Mouse (Mus musculus) fat pad, adult 2 months (tissue): ENCODE measurements around the gene Asb17.
"Not testable (repeated sequence)": the region's sequence is repeated elsewhere in the genome, so short reads cannot be mapped to it uniquely, and the experiment has no call there.

Experiments
- DNase-seq: peaks from one replicate; pipeline ENCODE4 v3.0.0-alpha.2; 2011; ENCODE audit warnings: low read depth, low spot score; ENCODE audit errors: extremely low read depth

Asb17 gene

DNA sequence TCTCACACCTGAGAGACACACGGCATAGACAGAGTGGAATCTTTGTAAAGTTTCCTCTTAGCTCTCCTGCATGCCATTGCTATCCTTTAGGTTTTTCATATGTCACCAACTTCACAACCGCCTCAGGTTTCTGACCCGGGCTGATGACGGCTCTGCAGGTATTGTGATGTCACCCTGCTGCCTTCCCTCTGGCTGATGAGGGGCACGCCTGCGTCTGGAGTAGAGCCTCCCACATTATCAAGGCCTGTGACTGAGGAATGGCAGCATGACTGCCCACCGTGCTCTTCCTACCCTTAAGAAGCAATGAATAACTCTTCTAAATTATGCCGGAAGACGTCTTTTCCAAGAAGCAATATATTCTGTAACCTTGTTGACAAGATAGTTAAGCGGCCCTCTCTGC lies at the start of gene Asb17:
TSS of gene Asb17 (plus strand) at position 180 of the 400 bp plus-strand sequence.
- DNase-seq, result no peak

DNA sequence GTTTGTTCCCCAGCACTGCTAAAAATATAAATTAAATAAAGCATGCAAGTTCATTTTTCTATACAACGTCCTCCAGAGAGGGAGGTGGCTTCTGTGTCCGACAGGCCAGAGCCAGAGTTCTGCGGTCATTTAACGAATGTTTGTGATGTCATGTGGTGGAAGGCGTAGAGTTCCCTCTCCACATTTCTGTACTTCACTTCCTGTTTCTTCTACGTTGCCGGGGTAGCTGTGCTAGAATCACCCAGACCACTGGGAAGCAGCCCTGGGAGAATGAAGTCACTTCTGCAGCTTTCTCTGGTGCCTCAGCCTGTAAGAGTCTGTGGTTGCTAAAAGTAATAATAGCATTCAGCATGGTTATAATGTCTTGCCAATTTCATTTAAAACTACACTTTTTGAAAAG lies 46.4 kb upstream of the Asb17 start:
- no peak for DNase-seq

DNA sequence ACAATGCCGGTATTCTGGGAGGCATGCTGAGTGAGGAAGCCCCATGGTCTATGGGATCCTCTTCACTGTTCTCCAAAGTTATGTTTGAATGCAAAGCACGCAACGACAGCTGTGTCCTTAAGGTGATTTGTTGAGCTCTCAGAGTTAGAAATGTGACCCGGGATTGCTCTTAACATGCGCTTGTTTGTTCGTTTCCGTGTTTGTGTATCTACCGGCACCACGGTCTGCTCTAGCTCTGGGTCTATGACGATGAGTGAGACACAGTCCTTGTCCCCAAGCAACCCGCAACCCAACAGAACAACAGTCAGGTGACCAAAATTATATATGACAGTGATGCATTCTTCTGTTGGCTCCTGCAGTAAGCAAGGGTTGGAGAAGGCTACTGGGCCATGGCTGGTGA lies 44.4 kb upstream of the Asb17 start:
- no peak for DNase-seq

DNA sequence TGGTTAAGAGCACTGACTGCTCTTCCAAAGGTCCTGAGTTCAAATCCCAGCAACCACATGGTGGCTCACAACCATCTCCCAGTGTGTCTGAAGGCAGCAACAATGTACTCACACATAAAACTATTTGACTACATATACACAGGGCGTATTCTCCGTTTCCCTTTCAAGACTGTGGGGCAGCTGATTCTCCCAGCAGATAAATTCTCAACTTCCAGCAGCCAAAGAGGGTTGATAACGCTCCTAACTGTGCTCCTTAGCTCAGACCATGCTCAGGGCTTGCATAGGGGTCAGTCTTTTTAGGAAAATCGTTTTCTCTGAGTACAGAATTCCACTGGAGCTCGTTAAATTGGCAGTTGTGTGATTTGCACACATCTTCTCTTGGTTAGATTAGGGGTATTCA lies 43.3 kb upstream of the Asb17 start:
- no peak for DNase-seq

DNA sequence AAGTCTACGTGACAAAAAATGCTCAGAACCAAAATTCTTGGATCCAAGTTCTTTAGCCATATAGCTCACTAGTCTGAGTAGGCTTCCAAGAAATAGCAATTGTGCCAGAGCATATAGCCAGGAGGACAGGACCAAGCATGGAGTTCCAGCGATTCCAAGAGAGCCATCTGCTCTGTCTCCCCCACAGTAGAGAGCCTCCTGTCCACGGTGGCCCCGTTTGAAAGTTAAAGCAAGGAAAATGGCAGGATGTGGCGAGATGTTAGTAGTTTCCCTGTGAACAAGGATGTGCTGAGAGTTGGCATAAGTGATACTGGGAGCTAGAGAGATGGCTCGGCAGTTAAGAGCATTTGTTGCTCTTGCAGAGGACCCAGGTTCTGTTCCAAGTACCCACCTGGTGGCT lies 42.5 kb upstream of the Asb17 start:
- DNase-seq, result no peak

DNA sequence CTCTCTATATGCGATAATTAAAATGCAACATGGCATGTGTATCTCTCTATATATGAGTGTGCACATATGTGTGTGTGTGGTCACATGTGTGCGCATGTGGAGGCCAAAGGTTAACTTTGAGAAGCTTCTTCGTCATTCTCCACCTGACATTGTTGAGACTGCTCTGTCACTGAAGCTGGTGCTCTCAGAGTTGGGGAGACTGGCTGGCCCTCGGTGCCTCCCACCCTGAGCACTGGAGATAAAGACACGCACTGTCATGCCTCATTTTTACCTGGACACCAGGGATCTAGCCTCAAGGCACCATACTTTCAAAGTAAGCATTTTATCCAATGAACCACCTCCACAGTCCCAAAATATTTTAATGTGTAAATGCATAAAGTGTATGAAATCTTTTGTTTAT lies 41.4 kb upstream of the Asb17 start:
- DNase-seq, result no peak

DNA sequence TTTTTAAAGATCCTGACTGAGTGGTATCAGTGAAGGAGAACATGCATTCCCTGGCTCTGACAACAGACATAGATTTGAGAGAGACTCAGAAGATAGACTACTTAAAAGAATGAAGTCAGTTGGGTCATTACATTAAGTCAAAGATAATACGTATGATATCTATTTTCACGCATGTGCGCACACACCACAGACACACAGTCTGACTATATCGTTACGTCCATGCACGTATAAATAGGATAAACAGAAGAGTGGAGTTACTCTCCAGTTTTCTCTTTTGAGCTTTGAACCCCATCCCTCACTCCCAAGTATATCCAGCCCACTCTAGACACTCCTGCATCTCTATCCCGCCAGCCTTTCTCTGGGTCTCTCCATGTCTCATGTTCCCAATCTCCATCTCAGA lies 40.0 kb upstream of the Asb17 start:
- no peak for DNase-seq

DNA sequence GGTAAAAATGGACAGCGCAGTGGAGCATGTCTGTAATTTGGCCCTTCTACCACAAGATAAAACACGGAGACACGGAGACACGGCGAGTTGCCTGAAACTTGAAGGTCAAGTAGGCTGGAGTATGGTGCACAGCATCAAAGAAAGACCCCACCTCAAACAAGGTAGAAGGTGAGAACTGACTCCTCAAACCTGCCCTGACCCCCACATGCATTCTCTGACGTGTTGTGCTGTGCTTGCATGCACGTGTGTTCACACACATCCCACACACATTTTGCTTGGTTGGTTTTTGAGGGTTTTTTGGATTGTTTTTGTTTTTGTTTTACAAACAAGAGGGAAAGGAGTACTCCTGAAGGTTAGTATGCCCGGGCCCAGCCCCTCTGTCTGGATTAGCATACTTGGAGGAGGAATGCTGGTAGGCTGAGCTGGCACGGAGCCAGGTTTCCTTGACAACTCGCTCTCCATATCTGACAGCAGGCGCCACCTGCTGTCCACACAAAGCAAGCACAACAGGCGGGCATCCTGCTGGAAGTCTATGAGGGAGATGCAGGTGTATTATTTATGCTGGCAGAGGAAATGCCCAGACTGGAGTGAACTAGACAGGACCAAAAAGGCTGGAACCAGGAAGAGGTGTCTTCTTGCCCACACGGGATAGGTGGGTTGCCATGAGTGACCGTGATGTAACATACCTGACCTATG lies 37.8 kb upstream of the Asb17 start:
- no peak for DNase-seq

DNA sequence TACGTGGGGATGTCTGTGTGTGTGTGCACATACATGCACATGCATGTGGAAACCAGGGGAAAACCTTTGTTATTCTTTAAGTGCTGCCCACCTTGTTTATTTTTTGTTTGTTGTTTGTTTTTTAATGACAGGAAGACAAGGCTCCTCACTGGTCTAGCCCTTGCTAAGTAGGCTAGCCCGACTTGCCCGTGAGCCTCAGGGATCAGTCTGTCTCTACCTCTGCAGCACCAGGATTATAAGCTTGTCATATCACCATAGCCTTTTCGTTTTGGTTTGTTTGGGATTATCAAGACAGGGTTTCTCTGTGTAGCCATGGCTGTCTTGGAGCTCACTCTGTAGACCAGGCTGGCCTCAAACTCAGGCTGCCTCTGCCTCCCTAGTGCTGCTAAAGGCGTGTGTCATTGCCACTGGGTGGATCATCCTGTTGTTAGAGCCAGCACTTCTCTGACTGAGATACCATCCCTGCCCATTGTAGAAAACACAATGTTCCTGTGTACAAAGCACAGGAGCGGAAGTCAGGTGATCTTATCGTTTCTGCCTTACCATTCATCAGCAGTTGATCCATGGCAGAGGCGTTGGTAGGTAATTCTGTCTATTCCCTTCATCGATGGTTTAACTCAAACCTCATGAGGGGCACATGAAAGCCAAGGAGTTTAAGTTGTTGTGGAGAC lies 37.1 kb upstream of the Asb17 start:
- no peak for DNase-seq

DNA sequence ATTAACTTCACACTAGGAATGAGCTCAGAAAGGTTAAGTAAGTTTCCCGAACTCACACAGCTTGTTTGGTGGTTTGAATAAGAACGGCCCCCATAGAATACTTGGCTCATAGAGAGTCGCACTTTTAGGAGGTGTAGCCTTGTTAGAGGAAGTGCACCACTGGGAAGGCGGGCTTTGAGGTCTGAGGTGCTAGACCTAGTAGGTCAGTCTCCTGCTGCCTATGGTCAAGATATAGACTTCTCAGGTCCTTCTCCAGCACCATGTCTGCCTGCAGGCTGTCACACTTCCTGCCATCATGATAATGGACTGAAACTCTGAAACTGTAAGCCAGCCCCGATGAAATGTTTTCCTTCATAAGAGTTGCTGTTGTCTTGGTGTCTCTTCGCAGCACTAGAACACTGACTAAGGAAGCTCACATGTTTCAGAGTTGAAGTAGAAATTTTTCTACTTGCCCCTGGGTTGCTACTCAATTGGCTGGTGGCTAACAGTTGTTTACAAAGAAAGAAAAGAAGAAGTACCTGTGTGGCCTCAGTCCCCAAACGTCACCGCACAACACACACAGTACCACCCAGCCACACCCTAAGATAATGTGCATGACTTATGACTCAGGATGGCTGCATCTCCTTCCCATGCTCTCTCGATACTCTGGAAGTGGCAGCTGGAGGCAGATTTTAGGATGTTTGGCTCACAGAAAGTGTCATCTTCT lies 36.4 kb upstream of the Asb17 start:
- no peak for DNase-seq

DNA sequence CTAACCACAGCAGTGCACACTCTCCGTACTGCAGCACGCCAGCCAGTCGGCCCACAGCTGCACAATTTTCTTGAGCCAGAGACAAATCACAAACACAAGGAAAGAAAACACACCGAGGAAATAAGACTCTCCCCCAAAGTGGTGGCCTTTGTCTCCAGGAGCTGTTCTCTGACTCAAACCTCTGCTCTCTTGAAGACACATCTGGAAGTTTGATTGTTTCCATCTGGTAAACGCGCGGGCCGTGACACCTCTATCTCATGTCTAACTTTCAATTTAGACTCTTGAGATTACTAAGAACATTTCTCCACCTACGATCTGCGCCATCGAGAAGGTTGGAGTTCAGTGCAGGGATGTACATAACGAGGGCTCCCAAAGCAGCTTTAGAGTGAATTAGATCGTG lies 35.6 kb upstream of the Asb17 start:
- no peak for DNase-seq

DNA sequence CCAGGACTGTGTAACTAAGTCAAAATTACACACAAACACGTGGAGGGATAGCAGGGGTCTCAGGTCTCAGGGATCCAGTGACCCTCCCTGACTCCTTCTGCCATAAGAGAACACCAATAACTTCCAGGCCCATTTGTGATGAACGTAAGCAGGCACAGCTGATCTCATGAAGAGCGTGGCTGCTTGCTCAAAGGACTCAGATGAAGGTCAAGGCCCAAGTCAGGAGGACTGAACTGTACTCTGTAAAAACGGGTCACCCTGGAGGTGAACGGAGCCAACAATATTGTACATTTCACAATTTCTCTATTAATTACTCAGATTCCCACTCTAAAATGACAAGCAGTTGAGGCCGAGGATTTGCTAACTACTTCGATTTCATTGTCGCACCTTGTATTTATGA lies 30.0 kb upstream of the Asb17 start:
- no peak for DNase-seq

DNA sequence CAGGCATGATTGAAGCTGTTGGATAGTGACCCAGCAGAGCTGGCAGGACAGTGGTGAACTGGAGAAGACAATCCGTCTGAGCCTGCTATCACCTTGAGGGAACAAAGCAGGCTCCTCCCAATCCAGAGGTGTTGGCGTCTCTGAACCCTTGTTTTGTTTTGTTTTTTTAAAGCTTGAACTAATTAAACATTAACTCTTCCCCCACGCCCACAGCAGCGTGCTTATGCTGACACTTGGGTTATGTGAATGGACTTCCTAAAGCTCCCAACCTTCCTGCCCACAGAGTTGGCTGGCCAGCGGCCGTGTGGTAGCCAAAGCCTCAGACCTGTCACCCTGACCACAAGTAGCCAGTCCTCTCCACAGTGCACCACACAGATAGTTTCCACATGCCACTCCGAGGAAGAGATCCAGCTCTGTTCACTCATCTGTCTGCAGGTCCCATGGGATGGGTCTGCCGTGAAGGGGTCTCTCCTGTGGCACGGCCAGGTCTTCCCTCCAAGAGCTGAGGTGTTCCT lies 26.6 kb upstream of the Asb17 start:
- no peak for DNase-seq

DNA sequence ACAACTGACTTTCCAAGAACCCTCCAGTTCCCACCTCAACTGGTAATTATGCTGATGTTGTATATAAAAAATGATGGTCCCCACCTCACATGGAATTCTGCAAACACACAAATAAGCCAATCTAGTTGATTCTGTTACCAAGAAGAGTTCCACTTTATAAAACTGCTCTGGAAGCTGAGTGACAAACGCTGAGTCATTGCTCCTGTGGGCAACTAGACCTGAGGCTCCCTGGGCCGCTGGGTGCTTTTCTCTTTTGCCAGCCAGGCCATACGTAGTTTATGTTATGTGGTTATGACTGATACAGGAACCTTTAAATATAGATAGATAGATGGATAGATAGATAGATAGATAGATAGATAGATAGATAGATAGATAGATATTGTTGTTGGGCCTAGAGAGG lies 25.3 kb upstream of the Asb17 start:
- no peak for DNase-seq

DNA sequence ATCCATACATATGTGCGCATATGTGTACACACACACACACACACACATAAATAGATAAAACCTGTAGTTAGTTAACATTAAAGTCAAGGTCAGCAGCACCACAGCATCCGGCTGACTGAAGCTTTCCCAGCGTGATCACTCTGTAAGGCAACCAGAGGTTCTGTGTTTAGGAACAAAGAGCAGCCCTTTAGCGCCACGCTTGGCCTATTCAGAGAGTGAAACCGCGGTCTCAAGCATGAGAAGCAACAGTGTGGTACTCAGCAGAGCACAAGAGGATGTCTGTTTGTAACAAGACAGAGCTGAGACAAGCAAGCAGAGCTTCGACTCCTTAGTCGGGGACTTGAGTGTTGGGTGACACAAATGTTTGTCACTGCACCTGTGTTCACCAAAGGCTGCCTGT lies 24.6 kb upstream of the Asb17 start:
- no peak for DNase-seq

DNA sequence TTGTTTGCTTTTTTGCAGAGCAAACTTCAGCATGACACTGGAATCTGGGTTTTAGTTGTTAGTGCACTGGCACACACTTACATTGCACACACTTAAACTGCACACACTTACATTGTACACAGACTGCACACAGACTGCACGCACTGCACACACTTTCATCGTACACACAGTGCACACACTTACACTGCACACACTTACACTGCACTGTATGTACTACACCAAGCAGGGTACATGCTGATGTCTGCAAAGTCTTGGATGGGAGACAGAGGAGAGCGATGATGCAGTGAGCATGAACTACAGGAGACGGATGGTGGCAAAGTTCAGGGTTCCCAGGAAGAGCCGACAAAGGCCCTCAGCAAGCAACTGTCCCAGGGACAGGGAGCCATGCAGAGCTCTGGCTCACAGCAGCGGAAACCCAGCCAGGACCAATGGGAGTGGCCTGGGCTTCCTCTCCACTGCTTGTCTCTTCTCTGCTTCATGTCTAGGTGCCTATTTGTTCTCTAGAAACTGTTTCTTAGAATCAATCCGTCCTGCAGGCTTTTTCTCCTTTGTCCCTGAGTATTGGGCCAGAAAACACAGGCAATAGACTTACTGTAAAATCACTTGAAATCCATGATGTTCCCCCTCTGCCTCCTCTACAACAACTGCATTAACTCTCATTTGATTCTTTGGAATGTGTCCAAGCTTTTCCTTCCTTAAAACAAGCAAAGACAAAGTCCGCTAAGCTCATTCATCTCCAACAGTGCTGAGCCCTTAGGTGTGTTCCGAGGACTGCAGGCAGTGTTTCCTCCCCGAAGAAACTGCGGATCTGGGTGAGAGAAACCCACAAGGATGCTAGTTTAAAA lies 20.1 kb upstream of the Asb17 start:
- no peak for DNase-seq

DNA sequence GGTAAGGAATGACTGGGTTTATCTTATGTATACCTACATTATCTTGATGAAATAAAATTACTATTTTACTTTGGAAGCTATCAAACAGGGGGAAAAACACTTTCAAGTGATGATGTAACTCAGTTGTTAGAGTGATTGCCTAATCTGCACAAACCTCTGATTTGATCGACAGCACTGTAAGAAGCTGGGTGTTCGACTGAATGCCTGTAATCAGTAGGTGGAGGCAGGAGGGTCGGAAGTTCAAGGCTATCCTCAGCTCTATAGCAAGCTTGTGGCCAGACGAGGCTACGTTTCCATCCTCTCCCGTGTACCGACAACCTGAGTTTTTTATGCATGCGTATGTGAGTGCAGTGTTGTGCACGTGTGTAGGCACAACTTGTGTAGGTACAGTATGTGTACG lies 18.8 kb upstream of the Asb17 start:
- no peak for DNase-seq

DNA sequence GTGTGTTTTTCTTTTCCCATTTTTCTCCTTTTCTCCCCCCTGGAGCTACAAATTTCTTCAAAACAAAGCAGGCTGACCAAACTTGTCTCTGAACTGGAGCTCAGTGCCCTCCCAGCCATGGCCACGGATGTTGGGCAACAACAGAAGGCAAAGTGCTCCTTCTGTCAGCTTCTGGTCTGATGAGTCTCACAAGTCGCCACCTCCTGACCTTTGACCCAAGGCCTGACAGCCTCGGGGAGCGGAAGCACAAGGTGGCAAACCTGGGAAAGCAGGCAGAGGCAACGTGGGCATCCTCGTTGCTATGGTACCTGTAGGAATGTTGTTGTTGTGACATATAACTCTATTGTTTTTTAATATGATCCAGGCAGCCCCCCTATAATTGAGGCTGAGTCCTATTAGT lies 17.4 kb upstream of the Asb17 start:
- no peak for DNase-seq

DNA sequence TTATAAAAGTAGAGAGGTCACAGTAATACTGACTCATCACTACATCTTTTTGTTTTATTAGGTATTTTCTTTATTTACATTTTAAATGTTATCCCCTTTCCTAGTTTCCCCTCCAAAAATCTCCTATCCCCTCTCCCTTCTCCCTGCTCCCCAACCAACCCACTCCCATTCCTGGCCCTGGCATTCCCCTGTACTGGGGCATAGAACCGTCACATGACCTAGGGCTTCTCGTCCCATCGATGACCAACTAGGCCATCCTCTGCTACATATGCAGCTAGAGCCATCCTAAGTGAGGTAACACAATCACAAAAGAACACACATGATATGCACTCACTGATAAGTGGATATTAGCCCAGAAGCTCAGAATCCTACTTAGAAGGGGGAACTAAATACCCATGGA lies 14.2 kb upstream of the Asb17 start:
- DNase-seq, result not testable (repeated sequence)

DNA sequence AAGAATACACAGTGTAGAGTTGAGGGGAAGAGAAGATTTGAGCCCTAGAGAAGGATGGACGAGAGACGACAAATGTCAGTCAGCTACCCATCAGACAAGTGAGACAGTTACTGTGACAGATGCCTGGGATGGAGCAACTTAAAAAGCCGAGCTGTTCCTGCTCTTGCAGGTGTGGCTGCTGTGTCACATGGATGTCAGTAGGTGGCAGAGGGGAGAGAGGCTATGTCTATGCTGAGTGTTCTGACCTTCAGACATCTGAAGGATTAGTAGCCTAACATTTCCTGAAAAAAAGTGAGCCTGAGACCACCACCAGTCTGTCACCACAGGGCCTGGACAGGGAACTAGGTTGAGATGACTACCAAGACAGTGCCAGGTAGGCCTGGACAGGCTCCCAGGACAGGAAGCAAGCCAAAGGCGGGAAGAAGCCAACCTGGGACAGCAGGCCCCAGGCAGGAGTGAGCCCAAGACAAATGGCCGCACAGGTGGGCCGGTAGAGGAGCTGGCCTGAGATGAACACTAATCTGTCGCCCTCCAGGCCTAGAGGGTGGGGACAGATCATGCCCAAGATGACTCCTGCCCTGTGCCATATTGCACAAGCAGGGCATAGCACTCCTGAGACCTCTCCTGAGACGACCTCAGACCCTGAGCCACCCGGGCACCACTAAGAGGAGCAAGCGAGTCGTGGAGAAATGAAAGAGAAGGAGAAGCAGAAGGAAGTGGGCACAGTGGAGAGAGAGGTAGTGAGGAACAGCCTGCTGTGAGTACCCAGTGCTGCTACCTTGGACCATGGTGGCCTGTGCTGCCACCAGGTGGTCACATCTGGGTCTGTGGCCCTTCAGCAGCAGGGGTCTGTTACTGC lies 12.8 kb upstream of the Asb17 start:
- no peak for DNase-seq
